Mouse (Mus musculus) forelimb bud, embryonic 11.5 days (tissue): ENCODE results near the gene Pygm.
A peak's percentile ranks its signal among the peaks of the same experiment; 100 is the strongest.

ENCODE experiments used
- DNase-seq: peaks from one replicate; pipeline ENCODE4 v3.0.0-alpha.2; 2012; ENCODE audit warnings: low read depth, low spot score

Gene Pygm

DNA sequence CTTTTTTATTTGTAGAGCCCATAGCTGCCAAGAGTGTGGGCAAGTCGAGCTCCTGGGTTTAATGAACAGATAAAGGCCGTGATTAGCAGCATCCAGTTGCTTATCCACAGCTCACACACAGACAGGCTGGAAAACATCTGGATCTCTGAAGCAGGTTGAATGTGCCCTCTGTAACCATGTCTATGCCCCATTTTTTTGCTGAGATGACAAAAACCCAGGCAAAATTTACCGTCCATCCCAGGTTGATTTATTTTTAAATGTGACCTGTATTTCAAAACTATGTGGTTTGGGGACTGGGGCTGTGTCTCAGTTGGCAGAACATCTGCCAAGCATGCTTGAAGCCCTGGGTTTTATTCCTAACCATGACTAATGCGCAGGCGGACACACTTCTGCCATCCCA is 25.0 kb downstream of the Pygm start:
- DNase-seq = no peak

DNA sequence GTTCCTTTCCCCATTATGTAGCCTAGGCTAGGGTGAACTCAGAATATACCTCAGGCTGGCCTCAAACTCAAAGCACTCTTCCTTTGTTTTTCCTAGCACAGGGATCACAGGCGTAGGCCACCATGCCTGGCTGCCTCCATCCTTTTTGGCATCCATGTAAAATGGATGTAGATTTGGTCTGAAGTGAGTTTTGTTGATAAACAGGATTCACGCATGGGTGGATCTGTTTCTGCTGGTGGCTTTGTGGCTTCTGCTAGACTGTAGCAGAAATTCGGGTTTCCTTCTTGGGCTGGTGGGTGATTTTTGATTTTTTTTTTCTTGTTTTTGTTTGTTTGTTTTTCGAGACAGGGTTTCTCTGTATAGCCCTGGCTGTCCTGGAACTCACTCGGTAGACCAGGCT is 25.7 kb downstream of the Pygm start:
- no peak for DNase-seq

DNA sequence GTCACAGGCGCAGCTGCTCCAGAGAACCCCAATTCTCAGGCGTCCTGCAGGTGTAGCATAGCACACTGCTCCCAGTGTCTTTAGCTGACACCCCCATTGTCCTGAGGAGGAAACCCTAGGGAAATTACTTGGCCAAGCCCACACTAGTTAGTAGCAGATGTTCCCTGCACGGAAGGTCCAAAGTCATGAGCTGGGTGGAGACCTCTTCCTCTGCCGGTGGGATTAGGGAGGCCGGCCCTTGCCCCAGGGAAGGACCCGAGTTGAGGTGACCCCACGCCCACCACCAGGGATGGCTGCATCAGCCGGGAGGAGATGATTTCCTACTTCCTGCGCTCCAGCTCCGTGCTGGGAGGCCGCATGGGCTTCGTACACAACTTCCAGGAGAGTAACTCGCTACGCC is 28.6 kb downstream of the Pygm start:
- no peak for DNase-seq

DNA sequence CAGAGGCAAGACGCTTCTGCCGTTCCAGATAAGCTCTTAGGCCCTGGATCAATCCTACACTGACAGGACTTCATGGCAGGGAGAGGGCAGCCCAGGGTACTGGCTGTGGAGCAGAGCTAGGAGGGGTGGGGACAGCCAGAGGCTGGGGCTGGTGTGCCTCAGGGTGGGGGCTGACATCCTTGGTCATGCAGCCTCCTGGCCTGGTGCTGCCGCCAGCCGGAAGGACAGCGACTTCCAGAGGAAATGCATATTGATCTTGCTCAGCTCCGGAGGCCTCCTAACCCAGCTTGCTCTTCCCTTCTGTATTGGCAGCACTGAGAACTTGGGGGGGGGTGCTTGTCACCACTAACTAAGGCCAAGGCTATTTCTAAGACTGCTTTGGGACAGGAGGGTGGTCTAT is 31.3 kb downstream of the Pygm start:
- no peak for DNase-seq

DNA sequence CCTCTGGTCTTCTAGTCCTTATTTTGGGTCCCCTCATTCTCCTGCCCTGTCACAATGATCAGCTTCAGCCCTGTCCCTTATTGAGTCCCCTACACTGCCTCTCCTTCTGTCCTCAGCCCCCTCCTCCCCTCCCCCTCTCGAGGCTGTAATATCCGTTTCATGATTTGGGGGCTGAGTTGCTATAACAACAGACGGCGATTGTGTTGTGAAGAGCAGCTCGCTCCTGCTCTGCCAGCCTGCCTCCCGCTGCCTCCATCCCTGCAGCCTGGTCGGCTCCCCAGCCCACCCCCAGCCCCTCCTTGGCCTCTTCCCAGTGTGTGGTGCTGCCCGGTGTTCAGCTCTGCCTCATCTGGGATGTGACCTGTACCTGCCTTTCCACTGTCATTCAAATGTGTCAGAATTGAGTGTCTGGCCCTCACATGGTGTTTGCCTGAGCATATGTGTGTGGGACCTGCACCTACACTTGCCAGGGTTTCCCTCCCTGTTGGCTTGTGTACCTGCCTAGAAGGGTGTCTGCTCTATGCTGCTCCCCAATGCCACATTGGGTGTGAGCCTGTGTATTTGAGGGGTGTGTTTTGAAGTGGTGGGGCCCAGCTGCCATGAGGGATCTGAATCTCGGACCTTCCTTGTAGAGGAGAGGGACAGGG is 32.0 kb downstream of the Pygm start:
- DNase-seq = peak; percentile 38

DNA sequence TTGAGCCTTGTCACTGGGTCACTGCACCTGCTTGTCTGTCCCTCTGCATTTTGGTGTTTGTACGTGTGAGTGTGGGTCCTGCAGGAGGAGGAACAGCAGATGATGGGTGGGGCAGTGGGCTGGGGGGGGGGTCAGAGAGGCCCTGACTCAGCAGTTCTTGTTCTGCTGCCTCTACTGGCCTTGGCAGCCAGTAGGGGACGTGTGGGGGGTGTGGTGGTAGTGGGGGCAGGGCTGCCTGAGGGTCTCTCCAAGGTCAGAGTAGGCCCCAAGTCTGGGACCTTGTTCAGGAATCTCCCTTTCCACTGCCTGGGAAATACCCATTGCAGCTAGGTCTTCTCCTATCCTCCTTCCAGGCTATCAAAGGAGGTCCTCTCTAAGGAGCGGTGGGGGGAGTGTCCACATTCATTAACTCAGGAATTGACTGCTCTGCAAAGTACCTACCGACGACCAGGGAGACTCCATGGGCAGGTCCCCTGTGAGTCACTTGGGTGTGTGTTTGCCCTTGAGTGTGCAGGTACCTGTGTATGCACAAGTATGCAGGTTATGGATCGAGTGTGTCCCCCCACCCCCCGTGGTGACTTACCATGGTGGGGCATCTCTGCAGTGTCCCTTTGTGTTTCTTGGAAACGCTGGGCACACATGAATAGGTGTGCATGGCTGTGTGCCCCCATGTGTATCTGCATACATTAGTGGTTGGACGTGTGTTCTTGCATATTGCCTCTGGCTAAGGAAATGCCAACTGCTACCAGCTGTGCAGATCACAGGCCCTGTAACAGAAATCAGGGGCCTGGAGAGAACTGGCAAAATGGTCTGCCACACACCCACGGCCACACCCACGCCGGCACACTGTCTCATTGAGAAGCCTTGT is 32.9 kb downstream of the Pygm start:
- no peak for DNase-seq

DNA sequence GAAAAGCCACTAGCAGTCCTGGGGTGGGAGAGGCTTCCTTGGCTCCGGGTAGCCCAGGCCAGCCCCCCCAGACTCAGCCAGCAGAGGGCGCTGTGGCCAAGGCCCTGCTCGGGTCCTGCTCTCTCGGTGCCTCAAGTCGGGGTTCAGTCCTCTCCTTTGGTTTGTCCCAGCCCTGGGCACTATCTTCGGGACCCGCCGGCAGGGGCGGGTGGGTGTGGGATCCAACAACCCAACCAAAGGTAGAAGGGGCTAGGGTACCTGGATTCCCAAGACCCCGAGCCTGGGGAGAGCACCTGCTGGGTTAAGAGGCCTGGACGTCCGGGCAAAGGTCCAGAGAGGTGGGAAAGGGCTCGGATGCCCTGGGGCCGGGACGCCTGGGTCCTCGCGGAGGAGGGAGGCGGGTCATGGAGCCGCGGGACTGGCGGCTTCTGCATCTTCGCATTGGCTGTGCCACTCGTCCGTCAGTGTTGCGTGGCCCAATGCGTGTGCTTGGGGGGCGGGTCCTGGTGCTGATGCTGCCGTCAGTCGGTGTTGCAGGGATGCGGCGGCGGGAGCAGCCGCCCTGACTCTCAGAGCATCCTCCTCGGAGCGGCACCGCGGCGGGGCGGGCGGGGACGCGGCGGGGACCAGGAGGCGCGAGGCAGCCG is 34.2 kb downstream of the Pygm start, which contains the start of gene Nrxn2:
Gene Nrxn2 (plus strand): TSS at position 499 of the 647 bp plus-strand sequence.
- peak; percentile 79 for DNase-seq

DNA sequence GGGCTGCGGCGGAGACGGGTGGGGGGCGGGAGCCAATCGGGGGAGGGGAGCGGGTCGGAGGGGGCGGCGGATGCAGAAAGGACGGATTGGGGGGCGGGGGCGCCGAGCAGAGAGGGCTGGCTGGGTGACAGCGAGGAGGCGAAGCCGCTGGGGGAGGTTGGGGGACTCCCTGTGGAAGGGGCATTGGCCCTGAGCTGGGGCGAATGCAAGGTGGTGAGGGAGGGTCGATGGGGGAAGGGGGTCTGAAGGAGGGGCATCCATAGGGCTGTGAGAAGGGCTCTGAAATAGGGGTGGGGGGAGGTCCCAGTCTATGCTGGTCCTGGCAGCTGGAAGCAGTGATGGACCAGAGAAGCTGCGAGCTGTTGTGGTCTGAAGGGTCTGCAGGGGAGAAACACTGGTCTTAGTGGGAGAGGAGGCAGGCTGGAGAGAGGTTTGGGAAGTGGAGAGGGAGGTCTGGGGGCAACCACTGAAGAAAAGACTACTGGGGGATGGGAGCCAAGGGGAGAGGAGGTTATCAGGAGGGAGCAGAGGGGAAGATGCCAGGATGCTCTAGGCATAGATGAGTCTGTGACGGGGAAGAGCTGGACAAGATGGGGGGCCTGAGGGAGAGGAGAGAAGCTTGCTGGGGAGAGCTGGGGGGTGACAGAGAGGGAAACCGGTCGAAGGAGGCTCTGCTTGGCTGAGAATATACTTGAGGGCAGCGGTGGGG is 34.9 kb downstream of the Pygm start:
- DNase-seq = no peak

DNA sequence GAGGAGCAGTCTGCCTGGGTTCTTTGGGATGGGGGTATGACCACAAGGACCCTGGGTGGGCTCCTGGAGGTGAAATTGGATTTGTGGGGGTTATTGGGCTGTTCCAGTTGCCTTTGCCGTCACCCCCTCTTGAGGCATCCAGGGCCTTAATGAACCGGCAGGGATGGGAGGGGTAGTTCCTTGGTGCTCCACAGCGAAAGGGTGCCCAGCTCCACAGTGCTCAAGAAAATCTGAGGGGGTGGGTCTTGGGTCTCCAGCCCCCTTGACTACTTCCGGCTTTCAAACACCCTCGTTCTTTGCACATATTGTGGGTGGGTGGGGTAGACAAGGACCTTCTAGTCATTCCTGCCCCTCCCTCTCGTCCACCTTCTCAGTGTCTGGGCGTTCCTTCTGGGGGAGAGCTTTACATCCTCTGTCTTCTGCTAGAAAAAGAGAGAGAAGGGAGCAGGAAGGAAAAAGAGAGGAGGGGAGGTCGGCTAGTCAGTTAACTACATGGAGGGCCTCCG is 35.7 kb downstream of the Pygm start:
- DNase-seq = no peak

DNA sequence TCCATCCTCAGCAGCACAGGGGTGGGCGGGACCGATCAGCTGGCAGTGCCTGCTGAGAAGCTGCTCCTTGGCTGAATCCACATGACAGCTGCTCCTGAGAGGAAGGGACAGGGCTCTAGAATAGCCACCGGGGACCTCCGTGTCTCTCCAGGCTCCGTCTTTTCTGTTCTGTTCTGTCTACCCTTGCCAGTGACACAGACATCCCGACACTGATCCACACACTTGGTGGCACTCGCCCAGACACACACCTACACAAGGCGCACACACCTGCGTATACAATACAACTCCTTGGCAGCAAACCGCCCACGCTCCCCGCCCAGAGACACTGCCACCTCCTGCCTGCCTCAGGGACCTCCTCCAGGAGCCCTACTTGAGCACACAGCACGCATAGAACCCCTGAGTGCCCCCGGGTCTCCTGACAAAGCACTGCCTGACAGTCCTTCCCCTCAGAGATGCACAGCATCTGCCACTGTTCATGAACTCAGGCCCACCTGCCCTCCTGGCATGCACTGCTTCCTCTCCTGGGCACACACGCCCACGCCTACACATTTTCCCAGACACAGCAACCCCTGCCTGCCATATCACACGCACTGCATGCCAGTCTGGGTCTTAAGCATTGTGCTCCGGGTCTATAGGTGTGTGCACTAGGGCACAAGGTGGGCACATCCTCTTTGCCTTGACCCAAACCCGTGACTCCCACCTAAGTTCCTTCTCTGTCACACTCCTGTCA is 36.4 kb downstream of the Pygm start:
- no peak for DNase-seq

DNA sequence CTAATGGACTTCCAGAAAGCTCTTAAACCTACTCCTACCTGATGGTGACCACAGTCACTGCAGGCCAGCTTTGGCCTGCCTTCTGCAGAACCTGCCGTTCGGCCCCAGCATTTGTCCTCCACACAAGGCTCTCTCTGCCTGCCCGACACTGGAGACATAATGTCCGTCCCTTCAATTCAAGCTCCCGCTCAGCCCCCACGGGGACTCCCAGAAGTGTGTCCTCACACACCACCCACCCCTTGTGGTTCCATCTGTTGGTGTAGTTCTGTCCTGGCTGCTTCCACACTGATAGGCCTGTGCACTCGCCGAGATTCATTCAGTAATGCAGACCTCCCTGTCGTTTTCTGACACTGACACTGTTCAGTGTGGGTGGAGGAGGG is 37.0 kb downstream of the Pygm start:
- DNase-seq = no peak

DNA sequence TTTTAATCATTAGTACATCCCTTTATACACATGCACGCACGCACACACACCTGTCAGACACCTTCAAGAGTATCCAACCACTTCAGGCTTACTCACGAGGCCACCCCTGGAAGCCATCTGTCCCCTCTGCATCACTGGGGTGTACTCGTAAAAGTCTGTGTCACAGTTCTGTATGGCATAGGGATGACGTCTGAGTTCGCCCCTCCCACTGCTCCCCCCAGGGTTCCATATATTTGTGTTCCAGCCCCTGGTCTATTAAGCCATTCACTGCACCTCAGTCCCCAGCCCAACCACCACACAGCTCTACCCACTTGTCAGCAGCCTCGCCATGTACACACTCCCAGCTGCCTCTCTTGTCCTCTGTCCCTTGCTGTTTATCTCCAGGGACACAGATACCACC is 37.8 kb downstream of the Pygm start:
- DNase-seq = no peak

DNA sequence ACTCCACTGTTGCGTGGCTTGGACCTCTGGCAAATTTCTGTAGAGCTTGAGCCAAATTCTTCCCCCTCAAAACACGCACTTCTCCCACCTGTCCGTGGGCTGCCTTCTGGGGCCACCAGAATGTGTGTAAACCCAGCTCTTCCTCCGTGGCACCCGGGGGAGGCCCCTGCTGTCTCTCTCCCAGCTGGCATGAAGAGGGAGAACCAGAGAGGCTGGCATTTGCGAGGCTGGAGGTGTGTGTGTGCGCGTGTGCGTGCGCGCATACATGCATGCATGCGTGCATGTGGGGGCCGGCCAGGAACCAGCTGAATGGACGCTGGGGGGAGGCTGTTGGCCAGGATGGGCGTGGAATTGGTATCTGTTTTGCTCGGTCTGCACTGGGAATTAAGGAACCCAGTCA is 39.0 kb downstream of the Pygm start:
- no peak for DNase-seq

DNA sequence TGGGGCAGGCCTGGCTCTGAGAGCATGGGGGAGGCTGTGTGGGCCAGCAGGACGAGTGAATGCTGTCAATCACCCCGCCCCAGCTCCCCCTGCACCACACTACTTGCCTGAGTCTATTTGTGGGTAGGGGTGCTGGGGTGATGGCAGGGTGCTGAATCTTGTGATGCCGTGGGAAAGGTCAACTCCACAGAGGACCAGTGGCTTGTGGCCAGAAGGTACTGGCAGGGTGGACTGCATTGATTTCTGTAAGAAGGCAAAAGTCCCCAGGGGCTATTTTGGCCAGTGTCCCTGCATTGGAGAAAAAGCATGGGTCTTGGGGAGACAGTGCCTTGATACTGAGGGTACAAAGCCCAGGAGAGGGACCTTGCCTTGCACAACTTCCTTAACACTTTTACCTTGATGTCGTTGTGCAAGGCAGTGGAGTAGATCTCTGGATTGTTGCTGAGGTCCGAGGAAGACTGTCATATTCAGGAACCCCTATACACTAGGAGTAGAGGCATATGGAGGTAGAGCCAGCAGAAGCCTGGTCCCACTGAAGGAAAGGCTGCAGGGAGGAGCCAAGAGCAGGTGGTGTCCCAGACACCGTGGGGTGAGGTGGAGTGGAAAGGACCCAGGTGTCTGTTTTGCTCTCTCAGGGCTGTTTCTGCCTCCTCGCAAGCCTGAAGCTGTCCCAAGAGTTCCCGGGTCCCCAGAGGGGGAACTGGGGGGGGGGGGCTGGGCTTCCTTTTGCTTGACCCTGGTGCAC is 40.1 kb downstream of the Pygm start:
- no peak for DNase-seq

DNA sequence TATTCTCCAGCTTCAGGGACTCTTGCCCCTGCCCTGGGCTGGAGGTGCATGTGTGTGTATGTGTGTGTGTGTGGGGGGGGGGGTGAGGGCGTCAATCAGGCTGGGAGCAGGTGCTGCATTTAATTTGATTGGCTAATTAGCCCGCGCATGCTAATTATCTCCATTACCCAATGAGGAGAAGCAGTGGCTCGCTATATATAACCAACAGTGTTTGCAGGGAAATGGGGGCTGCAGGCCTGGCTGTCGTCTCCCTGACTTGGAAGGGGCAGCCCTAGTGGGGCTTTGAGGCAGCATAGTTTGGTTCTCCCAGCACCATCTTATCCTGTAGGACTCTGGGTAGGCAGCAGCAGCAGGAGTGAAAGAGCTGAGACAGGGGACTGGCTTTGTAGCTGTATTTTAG is 41.4 kb downstream of the Pygm start:
- DNase-seq = no peak

DNA sequence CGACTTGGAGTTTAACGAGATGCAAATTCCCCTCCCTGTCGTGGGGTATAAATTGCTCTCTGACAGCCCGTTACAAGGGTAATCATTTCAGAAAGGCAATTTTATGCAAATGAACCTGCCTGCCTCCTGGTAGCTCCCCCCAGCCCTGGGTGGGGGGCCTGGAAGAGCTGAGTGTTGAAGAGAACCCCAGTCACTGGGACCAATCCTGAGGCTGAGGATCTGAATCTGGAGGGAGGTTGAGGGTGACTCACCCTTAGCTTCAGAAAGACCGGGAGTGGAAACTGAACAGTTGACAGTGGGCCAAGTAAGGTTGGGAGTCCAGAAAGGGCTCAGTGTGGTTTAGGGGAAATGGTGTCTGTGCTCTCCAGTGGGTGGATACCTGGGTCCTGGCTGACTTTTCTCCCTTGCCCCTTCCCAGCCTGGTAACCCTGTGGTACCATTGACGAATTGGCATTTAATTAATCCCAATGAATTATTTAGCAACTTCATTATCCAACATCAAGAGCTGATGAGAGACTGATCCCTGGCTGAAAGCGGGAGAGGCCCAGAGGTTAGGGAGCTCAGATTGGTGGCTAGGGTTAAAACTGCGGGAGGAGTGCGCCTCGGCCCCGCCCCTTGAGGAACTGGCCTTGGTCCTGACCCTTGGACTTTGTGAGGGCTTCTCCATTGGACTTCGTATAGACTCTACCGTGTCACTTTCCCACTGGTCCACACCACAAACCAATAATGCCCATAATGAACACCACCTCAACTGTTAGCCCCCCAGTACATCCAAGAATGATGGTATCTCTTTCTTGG is 42.7 kb downstream of the Pygm start:
- DNase-seq = peak; percentile 74

DNA sequence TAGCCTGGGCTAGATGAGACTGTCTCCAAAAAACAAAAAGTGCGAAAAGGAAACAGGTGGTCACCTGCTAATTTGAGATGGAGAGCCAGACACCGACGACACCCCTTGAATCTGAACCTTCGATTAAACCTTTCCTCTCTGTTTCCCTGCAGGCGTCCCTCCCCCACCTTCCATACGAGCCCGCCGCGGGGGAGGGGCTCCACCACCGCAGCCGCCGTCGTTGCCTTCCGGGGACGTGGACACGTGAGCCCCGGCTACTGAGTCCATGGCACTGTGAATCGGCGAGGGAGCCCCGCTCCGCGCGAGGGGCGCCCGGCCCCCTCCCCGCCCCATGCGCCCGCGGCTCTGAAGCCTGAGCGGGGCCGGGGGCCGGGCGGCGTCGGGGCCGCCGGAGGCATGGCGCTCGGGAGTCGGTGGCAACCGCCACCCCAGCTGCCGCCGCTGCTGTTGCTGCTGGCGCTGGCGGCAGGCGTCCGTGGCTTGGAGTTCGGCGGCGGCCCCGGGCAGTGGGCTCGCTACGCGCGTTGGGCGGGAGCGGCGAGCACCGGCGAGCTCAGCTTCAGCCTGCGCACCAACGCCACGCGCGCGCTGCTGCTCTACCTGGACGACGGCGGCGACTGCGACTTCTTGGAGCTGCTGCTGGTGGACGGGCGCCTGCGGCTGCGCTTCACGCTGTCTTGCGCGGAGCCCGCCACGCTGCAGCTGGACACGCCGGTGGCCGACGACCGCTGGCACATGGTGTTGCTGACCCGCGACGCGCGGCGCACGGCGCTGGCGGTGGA is 43.6 kb downstream of the Pygm start:
- DNase-seq = peak; percentile 20

DNA sequence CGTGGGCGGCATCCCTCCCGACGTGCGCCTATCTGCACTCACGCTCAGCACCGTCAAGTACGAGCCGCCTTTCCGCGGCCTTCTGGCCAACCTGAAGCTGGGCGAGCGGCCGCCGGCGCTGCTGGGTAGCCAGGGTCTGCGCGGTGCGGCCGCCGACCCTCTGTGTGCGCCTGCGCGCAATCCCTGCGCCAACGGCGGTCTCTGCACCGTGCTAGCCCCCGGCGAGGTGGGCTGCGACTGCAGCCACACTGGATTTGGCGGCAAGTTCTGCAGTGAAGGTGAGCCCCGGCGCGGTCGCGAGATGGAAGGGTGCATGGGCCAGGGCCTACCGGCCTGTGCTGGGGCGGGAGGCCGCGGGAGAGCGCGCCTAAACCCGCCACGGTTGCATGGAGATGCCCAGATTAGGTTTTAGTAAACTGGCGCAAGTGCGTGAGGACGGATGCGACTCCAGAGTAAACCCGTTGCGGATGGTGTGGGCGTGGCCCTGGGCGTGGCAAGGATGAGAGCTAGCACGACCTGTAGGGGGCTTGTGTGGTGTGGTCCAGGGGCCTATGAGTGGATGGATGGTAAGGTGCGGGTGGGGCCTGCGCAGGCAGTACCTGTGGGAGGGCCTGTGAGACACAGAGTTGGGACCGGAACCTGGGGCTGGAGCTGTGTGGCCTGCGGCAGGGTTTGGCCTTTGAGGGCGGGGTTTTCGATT is 44.5 kb downstream of the Pygm start:
- DNase-seq = peak; percentile 20
